Mouse (Mus musculus): ENCODE measurements around the gene Sbno1. TPM values are rescaled to one million over a fixed set of nuclear protein-coding genes. Genes with fewer than 3 reads are reported as not detected.

The Sbno1 gene
- polyA plus RNA-seq, 1 experiment from 2014 or later: 77.3 TPM

DNA sequence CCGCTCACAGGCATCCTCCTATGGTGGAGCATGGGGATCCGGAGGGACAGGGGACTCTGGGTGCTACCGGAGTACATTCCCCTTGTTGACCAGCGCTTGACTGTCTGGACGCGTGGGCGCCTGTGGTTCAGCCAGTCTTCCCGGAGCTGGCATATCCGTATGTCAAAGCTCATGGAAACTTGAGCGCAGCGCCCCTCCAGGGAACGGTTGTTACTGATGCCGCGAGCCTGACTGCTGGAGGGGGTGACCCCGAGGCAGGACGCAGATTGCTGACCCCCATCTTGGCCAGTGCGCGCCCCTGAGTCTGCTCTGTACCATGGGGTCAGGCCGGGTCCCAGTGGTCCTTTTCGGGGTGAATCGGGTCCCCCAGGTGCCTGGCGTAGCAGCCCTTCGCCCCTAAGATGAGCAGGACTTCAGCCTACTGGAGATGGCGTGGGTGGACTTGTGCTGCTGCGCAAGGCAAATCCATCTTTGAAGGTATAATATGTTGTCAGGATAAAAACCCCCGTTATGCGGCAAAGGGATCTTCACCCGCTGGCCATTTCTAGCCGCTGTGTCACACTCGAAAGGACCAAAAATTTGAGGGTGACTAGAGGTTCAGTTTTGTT, 14.4 kb upstream of the Sbno1 start:
- peak overlapping the region; percentile 98 for H3K4me2 ChIP-seq
- H3K4me1 ChIP-seq: peaks cover 6% of the 10 kb centered on the region; the same call in 1 of the 2 replicates
- peak; percentile 59 for ATAC-seq (ENCODE audit: insufficient read depth, low FRiP score, low read depth)
- peak overlapping the region; percentile 86 for H3K4me3 ChIP-seq (replicated peaks)
- H3K27ac ChIP-seq: peak overlapping the region; percentile 92
- peak overlapping the region; percentile 85 for H3K9ac ChIP-seq
- H3K9me3 ChIP-seq: no peaks in the 10 kb centered on the region
- WGBS: under 1% methylated on average over 30 of the region's 30 CpGs
- no peaks in the 10 kb centered on the region for H3K27me3 ChIP-seq (replicated peaks)
- no peaks in the 10 kb centered on the region for H3K36me3 ChIP-seq

- peak; percentile 98 for ATAC-seq (ENCODE audit: insufficient read depth, low FRiP score, low read depth)
- H3K9me3 ChIP-seq: no peaks in the 10 kb centered on the region
- peak within 1 kb of the TSS; percentile 85 for H3K9ac ChIP-seq
- peak within 1 kb of the TSS; percentile 98 for H3K4me2 ChIP-seq
- H3K27me3 ChIP-seq (replicated peaks): no peaks in the 10 kb centered on the region
- H3K36me3 ChIP-seq: no peaks in the 10 kb centered on the region
- peak within 1 kb of the TSS; percentile 86 for H3K4me3 ChIP-seq (replicated peaks)
- H3K4me1 ChIP-seq: peaks cover 4% of the 10 kb centered on the region; the same call in 1 of the 2 replicates
- peak within 1 kb of the TSS; percentile 92 for H3K27ac ChIP-seq
- WGBS: 1% methylated on average over 34 of the region's 34 CpGs
Observed at GRCm38 (mm10) chr5:124439447-124440093, 13.8 kb upstream of the Sbno1 start, which contains the start of gene Kmt5a. Kmt5a (plus strand) TSS chr5:124439930.

- Histone ChIP-seq H3K4me3 (replicated peaks) (peak overlapping the region; percentile 86), H3K9ac (no peak overlapping the region)
- ATAC-seq (ENCODE audit: insufficient read depth, low FRiP score, low read depth): no peak
Observed at GRCm38 (mm10) chr5:124438746-124439145, 12.9 kb upstream of the Sbno1 start.

DNA sequence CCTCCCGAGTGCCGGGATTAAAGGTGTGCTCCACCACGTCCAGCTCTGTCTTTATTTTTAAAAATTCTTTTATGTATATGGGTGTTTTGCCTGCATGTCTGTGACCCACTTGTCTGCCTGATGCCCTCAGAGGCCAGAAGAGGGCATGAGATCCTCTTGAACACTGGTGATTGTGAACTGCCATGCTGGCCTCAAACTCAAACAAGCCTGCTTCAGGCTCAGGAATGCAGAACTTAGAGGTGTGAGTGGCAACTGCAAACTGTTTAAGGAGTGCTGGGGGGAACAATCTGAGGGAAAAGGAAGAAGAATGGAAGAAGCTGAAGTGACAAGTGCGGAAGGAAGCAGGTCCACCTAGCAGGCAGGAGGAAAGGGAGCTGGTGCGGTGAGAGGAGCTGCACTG, 12.4 kb upstream of the Sbno1 start:
- no peak overlapping the region for H3K27ac ChIP-seq
- H3K27me3 ChIP-seq (replicated peaks): no peaks in the 10 kb centered on the region
- H3K4me3 ChIP-seq (replicated peaks): no peak overlapping the region
- no peak overlapping the region for H3K4me2 ChIP-seq
- WGBS: 88% methylated on average over 5 of the region's 5 CpGs
- no peak for ATAC-seq (ENCODE audit: insufficient read depth, low FRiP score, low read depth)
- no peaks in the 10 kb centered on the region for H3K9me3 ChIP-seq
- H3K36me3 ChIP-seq: no peaks in the 10 kb centered on the region
- peaks cover 3% of the 10 kb centered on the region; the same call in 1 of the 2 replicates for H3K4me1 ChIP-seq
- no peak overlapping the region for H3K9ac ChIP-seq

More at GRCm38 (mm10) chr5:124438746-124439145, 12.9 kb upstream of the Sbno1 start:
- H3K4me1 ChIP-seq: peaks cover 3% of the 10 kb centered on the region; the same call in 1 of the 2 replicates
- 60% methylated on average over 5 of the region's 5 CpGs for WGBS
- no peaks in the 10 kb centered on the region for H3K9me3 ChIP-seq
- no peaks in the 10 kb centered on the region for H3K36me3 ChIP-seq
- no peaks in the 10 kb centered on the region for H3K27me3 ChIP-seq (replicated peaks)
- peak overlapping the region; percentile 98 for H3K4me2 ChIP-seq
- H3K27ac ChIP-seq: peak overlapping the region; percentile 92; the same call in 1 of the 2 replicates

- H3K9ac ChIP-seq: no peak overlapping the region
- no peak for ATAC-seq (ENCODE audit: insufficient read depth, low FRiP score, low read depth)
- no peak overlapping the region for H3K4me3 ChIP-seq (replicated peaks)
- no peaks in the 10 kb centered on the region for H3K9me3 ChIP-seq
- no peak overlapping the region for H3K27ac ChIP-seq
- no peak overlapping the region for H3K4me2 ChIP-seq
- H3K27me3 ChIP-seq (replicated peaks): no peaks in the 10 kb centered on the region
- 71% methylated on average over 2 of the region's 2 CpGs for WGBS
- no peaks in the 10 kb centered on the region for H3K4me1 ChIP-seq
- no peaks in the 10 kb centered on the region for H3K36me3 ChIP-seq
Observed at GRCm38 (mm10) chr5:124433048-124433447, 7.2 kb upstream of the Sbno1 start.

DNA sequence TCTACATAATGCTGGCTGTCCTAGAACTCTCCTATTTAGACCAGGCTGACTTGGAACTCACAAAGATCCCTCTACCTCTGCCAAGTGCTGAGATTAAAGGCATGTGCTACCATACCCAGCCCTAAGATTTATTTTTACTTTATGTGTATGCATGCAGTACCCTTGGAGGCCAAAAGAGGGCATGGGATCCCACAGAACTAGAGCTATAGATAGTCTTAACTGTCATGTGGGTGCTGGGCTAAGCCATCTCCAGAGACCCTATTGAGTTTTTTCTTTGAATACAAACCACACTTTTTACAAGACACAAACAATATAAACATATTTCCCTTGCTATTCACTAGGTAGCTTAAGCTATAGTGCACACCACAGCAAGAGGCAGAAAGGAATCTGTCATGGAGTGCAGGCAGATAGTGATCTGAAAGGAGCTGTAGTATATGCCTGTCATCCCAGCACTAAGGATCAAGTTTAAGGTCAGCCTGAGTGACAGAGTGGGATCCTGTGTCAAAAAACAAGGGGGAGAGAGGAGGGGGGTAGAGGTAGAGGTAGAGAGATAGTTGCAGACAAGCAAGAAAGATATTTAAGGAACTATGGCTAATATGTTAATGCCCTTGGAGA, 6.7 kb upstream of the Sbno1 start:
- H3K4me3 ChIP-seq (replicated peaks): no peak overlapping the region
- H3K27ac ChIP-seq: no peak overlapping the region
- no peaks in the 10 kb centered on the region for H3K9me3 ChIP-seq
- ATAC-seq (ENCODE audit: insufficient read depth, low FRiP score, low read depth): peak; percentile 76; the same call in 1 of the 2 replicates
- H3K27me3 ChIP-seq (replicated peaks): no peaks in the 10 kb centered on the region
- no peak overlapping the region for H3K4me2 ChIP-seq
- no peaks in the 10 kb centered on the region for H3K36me3 ChIP-seq
- H3K4me1 ChIP-seq: no peaks in the 10 kb centered on the region
- no peak overlapping the region for H3K9ac ChIP-seq

GRCm38 (mm10) chr5:124426475-124427071, 772 bp upstream of the Sbno1 start:
- H3K36me3 ChIP-seq: no peaks in the 10 kb centered on the region
- no peaks in the 10 kb centered on the region; the same call in 1 of the 2 replicates for H3K4me1 ChIP-seq
- no peaks in the 10 kb centered on the region for H3K9me3 ChIP-seq
- peak overlapping the region; percentile 41; the same call in 1 of the 2 replicates for H3K27ac ChIP-seq
- H3K27me3 ChIP-seq (replicated peaks): no peaks in the 10 kb centered on the region
- H3K4me3 ChIP-seq (replicated peaks): peak overlapping the region; percentile 99
- ATAC-seq (ENCODE audit: insufficient read depth, low FRiP score, low read depth): no peak
- 82% methylated on average over 10 of the region's 10 CpGs for WGBS
- H3K9ac ChIP-seq: no peak overlapping the region
- peak overlapping the region; percentile 49 for H3K4me2 ChIP-seq

DNA sequence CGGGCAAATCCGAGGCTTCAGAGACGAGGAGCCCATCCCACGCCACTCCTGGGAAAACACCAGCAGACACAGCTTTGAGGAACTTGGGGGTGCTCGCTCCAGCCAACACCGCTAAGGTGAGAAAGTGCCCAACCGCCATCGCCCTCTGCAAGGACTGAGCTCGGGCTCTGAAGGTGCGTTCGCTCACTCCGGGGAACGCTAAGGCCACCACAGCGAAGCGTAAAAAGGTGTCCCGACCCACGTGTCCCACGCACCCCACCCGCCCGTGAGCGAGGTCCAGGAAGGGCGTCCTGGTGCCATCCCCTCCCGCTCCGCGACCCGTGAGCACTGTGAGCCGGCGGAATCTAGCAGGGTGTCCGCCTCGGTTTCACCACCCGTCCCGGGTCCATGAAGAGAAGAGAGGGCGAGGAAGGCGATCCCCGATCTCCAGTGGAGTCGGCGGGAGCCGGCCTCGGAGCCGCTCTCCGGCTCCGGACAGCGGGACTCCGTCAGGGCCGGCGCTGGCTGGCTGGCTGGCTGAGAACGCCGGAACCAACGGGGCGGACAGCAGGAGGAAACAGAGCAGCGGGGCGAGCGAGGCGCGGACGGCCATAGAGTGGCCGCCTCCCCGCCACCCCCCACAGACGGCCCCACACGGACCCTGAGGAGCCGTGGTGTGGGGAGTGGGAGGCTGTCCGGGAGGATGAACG, 934 bp downstream of the Sbno1 start:
- no peaks in the 10 kb centered on the region for H3K9me3 ChIP-seq
- H3K4me2 ChIP-seq: peak overlapping the region; percentile 91
- ATAC-seq (ENCODE audit: insufficient read depth, low FRiP score, low read depth): peak; percentile 31; the same call in 1 of the 2 replicates
- no peaks in the 10 kb centered on the region for H3K36me3 ChIP-seq
- WGBS: under 1% methylated on average over 63 of the region's 63 CpGs
- H3K9ac ChIP-seq: peak overlapping the region; percentile 93
- peak overlapping the region; percentile 85 for H3K27ac ChIP-seq
- peak overlapping the region; percentile 99 for H3K4me3 ChIP-seq (replicated peaks)
- no peaks in the 10 kb centered on the region; the same call in 1 of the 2 replicates for H3K4me1 ChIP-seq
- H3K27me3 ChIP-seq (replicated peaks): no peaks in the 10 kb centered on the region

- peak overlapping the region; percentile 85 for H3K27ac ChIP-seq
- H3K4me2 ChIP-seq: peak overlapping the region; percentile 91
- peak overlapping the region; percentile 99 for H3K4me3 ChIP-seq (replicated peaks)
- peak overlapping the region; percentile 93 for H3K9ac ChIP-seq
- H3K36me3 ChIP-seq: no peaks in the 10 kb centered on the region
- no peaks in the 10 kb centered on the region for H3K27me3 ChIP-seq (replicated peaks)
- under 1% methylated on average over 14 of the region's 14 CpGs for WGBS
- ATAC-seq (ENCODE audit: insufficient read depth, low FRiP score, low read depth): no peak
- no peaks in the 10 kb centered on the region; the same call in 1 of the 2 replicates for H3K4me1 ChIP-seq
- H3K9me3 ChIP-seq: no peaks in the 10 kb centered on the region
Observed at GRCm38 (mm10) chr5:124424200-124424722, 1.5 kb downstream of the Sbno1 start.

DNA sequence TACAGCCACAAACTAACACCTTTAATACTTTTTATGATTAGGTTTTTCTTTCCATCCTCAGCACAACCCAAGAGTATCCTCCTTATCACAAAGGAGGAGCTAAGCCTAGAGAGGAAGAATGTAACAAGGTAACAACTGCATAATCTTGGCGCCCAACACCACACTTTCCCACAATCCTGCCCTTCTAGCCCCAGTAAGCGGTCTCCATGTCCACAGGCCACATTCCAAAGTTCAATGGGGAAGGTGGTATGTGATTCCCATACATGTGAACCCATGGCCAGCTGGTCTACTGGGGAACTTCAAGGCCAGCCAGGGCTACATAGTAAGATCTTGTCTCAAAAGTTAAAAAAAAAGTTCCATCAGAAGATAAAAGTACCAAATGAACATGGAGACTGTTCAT, 4.0 kb downstream of the Sbno1 start:
- Histone ChIP-seq H3K4me2 (no peak overlapping the region), H3K9ac (no peak overlapping the region), H3K4me1 (no peaks in the 10 kb centered on the region; the same call in 1 of the 2 replicates), H3K36me3 (no peaks in the 10 kb centered on the region), H3K27ac (no peak overlapping the region), H3K9me3 (no peaks in the 10 kb centered on the region), H3K27me3 (replicated peaks) (no peaks in the 10 kb centered on the region), H3K4me3 (replicated peaks) (no peak overlapping the region)
- WGBS: 87% methylated on average over 2 of the region's 2 CpGs
- ATAC-seq (ENCODE audit: insufficient read depth, low FRiP score, low read depth): no peak

- no peak overlapping the region for H3K4me3 ChIP-seq (replicated peaks)
- H3K9me3 ChIP-seq: no peaks in the 10 kb centered on the region
- peak; percentile 50; the same call in 1 of the 2 replicates for ATAC-seq (ENCODE audit: insufficient read depth, low FRiP score, low read depth)
- H3K27me3 ChIP-seq (replicated peaks): no peaks in the 10 kb centered on the region
- 88% methylated on average over 2 of the region's 2 CpGs for WGBS
- H3K9ac ChIP-seq: no peak overlapping the region
- H3K4me2 ChIP-seq: no peak overlapping the region
- 0 out of 2 replicates have a peak, but pooled peaks cover 4% of the 10 kb centered on the region for H3K36me3 ChIP-seq
- no peaks in the 10 kb centered on the region for H3K4me1 ChIP-seq
- no peak overlapping the region for H3K27ac ChIP-seq
Observed at GRCm38 (mm10) chr5:124418903-124419302, 6.9 kb downstream of the Sbno1 start.

Data from stomach, embryonic 15.5 days (tissue).